Mouse (Mus musculus): ENCODE measurements around the gene Gm44502.

- TF ChIP-seq CTCF (IDR thresholded peaks at IDR 0.05): no peak
- no peak for TF ChIP-seq EP300 (IDR thresholded peaks at IDR 0.05; ENCODE audit: insufficient read depth, low read depth, low read length)
- no peak for TF ChIP-seq POLR2A (IDR thresholded peaks at IDR 0.05; ENCODE audit: insufficient read depth, low read depth, low read length)
Measured at GRCm38 (mm10) chr15:89377938-89378828, 51.3 kb downstream of the Gm44502 start.
